Mouse (Mus musculus) kidney, adult 2 months (tissue): ENCODE measurements around the gene Gm4869.

Experiments used
- CTCF ChIP-seq: fragments of 200-500 bp; conservative IDR thresholded peaks from 2 replicates; pipeline ENCODE4 v1.5.1; 2011; ENCODE audit warnings: low read depth, mild to moderate bottlenecking, control low read depth, low read length, moderate library complexity, mixed read lengths; ENCODE audit not compliant: insufficient read depth, insufficient read length
- POLR2A ChIP-seq: fragments of 200-500 bp; IDR thresholded peaks from one replicate; pipeline ENCODE4 v1.6.1; 2011; ENCODE audit warnings: low read depth, low read length, control low read depth

DNA sequence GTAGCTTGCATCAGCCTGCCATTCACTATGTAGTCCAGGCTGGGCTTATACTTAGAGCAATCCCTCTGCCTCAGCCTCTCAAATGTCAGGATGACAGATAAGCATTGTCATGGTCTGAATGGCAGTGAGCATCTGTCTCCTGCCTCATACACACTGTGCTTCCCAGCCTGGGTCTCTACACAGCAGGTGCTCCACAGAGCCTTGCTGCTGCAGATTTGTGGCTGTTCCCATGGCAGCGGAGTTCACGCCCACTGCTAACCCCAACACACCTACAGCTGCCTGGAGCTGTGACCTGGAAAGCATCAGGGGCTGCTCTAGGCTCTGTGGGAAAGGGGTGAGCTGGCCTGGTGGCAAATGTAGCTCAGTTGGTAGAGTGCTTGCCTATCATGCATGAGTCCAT, 19.5 kb downstream of the Gm4869 start:
- TF ChIP-seq POLR2A, result no peak
- no peak for TF ChIP-seq CTCF
